Mouse (Mus musculus): ENCODE measurements around the gene Bcl6b.

- TF ChIP-seq CTCF (IDR thresholded peaks at IDR 0.05; ENCODE audit: borderline replicate concordance, control insufficient read depth, extremely low read depth, insufficient read depth, low read length, poor library complexity), result no peak
- no peak for TF ChIP-seq POLR2A (IDR thresholded peaks at IDR 0.05; ENCODE audit: control insufficient read depth, extremely low read depth, insufficient read depth, low read length, poor library complexity)
These were observed 4.9 kb upstream of the Bcl6b start for GRCm38 (mm10) chr11:70234497-70234896.

Measured in thymus, adult 2 months (tissue).